Mouse (Mus musculus) bone marrow macrophage, adult 2 months (primary cell): ENCODE results near the gene Rasgef1b.

Experiments
- CTCF ChIP-seq: IDR thresholded peaks from 2 replicates; pipeline ENCODE4 v1.5.1; 2012; ENCODE audit warnings: low read depth, mild to moderate bottlenecking, low read length, moderate library complexity
- POLR2A ChIP-seq: IDR thresholded peaks from 2 replicates; pipeline ENCODE4 v1.6.1; 2012; ENCODE audit warnings: mild to moderate bottlenecking, low read depth, low read length, borderline replicate concordance

GRCm38 (mm10) chr5:99511081-99511480, 217.8 kb downstream of the Rasgef1b start:
- no peak for TF ChIP-seq CTCF
- no peak for TF ChIP-seq POLR2A
